Mouse (Mus musculus) testis, adult 2 months (tissue): ENCODE results near the gene Itgb1. TPM values are rescaled to one million over a fixed set of nuclear protein-coding genes. Genes with fewer than 3 reads are reported as not detected.

ENCODE experiments used
- H3K27ac ChIP-seq: fragments of 200-500 bp; 2 replicates; pipeline ENCODE4 v1.5.1; 2012; ENCODE audit warnings: low read depth, low read length; ENCODE audit not compliant: control insufficient read depth, insufficient read depth
- H3K27me3 ChIP-seq: fragments of 200-500 bp; 2 replicates; pipeline ENCODE4 v1.6.1; 2012; ENCODE audit warnings: mild to moderate bottlenecking, low read length, moderate library complexity; ENCODE audit not compliant: control insufficient read depth, insufficient read depth
- H3K36me3 ChIP-seq: fragments of 200-500 bp; 2 replicates; pipeline ENCODE4 v1.6.1; 2012; ENCODE audit warnings: mild to moderate bottlenecking, low read length; ENCODE audit not compliant: control insufficient read depth, insufficient read depth
- H3K4me1 ChIP-seq: fragments of 200-500 bp; 2 replicates; pipeline ENCODE4 v1.6.1; 2012; ENCODE audit warnings: low read length; ENCODE audit not compliant: control insufficient read depth, insufficient read depth
- H3K4me3 ChIP-seq: fragments of 200-500 bp; 2 replicates; pipeline ENCODE4 v1.5.1; 2012; ENCODE audit warnings: low read depth, mild to moderate bottlenecking, low read length, moderate library complexity, mixed read lengths; ENCODE audit not compliant: control insufficient read depth
- CTCF ChIP-seq: fragments of 200-500 bp; IDR thresholded peaks from 2 replicates; pipeline ENCODE4 v1.5.1; 2012; ENCODE audit warnings: low read depth, mild to moderate bottlenecking, inconsistent platforms, low read length, moderate library complexity; ENCODE audit not compliant: control insufficient read depth, insufficient read depth, insufficient replicate concordance
- POLR2A ChIP-seq: fragments of 200-500 bp; IDR thresholded peaks from 2 replicates; pipeline ENCODE4 v1.6.1; 2012; ENCODE audit warnings: low read depth, mild to moderate bottlenecking, inconsistent platforms, low read length, moderate library complexity; ENCODE audit not compliant: control insufficient read depth
- polyA plus RNA-seq: library from polyadenylated mRNA; depleted of rRNA; stranded (reverse); fragments of >200 nt; gene quantifications from 2 replicates; pipeline ENCODE4 v1.2.3, GENCODE M21; 2012; rRNA removed

Gene Itgb1
- polyA plus RNA-seq = 8.2 and 9.6 TPM in 2 replicates

DNA sequence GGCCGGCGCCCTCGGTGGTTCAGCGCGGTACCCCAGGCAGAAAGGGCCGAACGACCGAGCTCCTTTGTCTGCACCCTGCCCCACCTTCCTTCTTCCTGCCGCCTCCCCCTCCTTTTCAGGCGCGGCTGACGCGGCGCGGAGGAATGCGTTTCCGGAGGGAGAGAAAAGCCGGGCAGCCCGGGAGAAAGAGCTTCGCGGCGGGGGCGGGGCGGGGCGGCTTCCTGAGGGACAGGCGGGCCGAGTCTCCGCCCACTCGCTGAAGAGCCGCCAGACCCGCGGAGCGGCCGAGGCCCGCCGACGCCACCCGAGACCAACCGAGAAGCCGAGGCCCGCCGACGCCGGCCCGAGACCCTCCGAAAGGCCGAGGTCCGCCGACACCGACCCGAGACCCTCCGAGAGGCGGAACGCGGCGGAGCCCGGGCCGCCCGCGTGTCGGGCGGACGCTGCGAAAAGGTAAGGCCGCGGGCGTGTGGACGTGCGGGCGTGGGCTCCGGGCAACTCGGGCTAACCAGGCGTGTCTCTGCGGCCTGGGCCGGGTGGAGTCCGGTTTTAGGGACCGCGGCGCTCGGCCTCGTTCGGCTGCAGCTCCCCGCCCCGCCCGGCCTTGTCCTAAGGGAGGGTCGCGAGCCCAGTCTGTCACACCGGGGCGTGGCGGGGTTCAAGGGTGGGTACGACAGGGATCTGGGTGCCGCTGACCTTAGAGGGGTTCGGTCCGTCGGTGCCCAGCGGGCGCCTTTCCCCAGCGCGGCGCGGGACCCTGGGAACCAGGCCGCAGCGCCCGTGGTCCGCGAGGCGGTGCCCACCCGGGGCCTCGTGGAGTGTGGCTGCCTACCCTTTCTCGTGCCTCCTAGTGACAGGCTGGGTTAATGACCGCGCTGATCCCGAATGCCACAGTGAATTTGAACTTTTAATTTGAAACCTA, at the start of gene Itgb1:
Gene Itgb1 (plus strand): TSS at position 148 of the 922 bp plus-strand sequence.
- Histone ChIP-seq H3K4me1 (peaks cover 2% of the 10 kb centered on the region), H3K4me3 (peak within 1 kb of the TSS; percentile 87), H3K27me3 (no peaks in the 10 kb centered on the region), H3K27ac (peak within 1 kb of the TSS; percentile 97), H3K36me3 (no peaks in the 10 kb centered on the region)
- TF ChIP-seq CTCF (no peak), POLR2A (peak; percentile 64)

DNA sequence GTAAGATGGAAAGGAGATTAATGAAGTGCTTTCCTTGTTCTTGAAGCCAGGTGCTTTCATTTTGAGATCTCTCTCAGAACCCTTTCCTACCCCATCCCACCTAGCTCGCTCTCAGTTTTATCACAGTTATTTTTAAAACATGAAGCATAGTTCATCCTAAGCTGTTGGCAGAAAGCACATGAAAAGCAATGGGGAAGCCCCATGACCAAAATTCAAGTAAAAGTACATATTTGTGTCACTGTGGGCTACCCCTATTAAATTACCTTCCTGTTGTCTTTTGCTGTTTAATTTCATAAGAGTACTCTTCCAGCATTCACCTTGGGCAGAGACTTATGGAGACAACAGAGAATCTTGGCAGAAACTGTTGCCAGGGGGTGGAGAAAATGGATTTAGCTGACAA, 42.4 kb upstream of the Itgb1 start:
- no peak overlapping the region for H3K27ac ChIP-seq
- H3K36me3 ChIP-seq = no peaks in the 10 kb centered on the region
- TF ChIP-seq POLR2A (no peak), CTCF (no peak)
- H3K4me1 ChIP-seq = no peaks in the 10 kb centered on the region
- no peaks in the 10 kb centered on the region for H3K27me3 ChIP-seq
- H3K4me3 ChIP-seq = no peak overlapping the region

DNA sequence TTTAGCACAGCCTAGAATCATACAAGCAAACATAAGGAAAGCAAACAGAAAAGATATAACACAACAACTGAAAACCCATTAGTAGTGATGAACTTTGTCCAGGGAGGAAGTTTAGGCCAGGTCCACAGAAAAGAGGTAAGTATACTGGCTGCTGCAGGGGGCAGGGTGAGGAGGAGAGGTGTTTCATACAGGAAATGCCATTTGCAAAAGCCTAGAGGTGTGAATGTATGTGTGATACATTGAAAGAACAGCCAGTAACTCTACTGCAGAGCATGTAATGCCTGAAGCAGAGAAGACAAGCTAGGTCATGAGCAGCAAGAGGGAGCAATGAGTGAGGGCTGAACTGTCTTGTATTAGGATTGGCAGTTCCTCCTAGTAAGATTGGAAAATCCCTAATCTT, 40.0 kb upstream of the Itgb1 start:
- H3K4me1 ChIP-seq = no peaks in the 10 kb centered on the region
- H3K27ac ChIP-seq = no peak overlapping the region
- TF ChIP-seq POLR2A = no peak
- TF ChIP-seq CTCF = no peak
- no peaks in the 10 kb centered on the region for H3K36me3 ChIP-seq
- H3K27me3 ChIP-seq = no peaks in the 10 kb centered on the region
- no peak overlapping the region for H3K4me3 ChIP-seq

DNA sequence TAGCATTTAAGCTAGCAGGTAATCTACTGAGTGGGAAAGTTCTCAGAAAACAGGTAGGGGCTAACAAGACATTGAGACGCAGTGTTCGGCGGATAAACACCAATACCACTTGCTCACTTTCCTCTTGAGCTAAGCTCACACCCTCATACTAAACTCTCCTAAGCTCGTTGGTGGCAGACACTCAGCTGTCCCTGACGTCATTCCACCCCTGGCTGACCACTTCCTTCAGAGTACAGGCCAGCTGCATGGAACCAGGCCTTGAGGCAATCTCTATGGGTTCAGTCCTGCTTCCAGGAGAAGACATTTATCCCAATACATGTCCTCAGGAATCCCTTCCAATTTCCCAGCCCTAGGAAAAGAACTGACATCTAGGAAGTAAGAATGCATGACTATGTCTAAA, 39.0 kb upstream of the Itgb1 start:
- H3K27ac ChIP-seq = no peak overlapping the region
- TF ChIP-seq POLR2A = no peak
- TF ChIP-seq CTCF = no peak
- H3K36me3 ChIP-seq = no peaks in the 10 kb centered on the region

DNA sequence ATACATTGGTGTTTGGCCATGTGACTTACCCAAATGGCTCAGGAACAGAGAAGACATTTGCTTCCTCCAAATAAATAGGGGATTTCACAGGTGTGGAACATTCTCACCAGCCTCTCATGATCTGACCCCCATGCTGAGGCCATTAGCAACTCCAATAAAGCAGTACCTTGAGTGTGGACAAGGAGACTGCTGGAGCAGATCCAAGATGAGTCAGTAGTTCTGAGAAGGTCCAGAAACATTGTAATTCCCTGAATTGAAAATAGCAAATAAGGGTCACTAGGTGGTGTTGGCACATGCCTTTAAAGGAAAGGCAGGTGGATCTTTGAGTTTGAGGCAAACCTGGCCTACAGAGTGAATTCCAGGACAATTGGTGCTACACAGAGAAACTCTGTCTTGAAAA, 37.4 kb upstream of the Itgb1 start:
- Histone ChIP-seq H3K27ac (no peak overlapping the region), H3K36me3 (no peaks in the 10 kb centered on the region), H3K4me3 (no peak overlapping the region), H3K27me3 (no peaks in the 10 kb centered on the region), H3K4me1 (no peaks in the 10 kb centered on the region)
- TF ChIP-seq CTCF = no peak
- TF ChIP-seq POLR2A = no peak

More for the DNA sequence above, 39.0 kb upstream of the Itgb1 start:
- no peaks in the 10 kb centered on the region for H3K27me3 ChIP-seq
- H3K4me1 ChIP-seq = no peaks in the 10 kb centered on the region
- no peak overlapping the region for H3K4me3 ChIP-seq

DNA sequence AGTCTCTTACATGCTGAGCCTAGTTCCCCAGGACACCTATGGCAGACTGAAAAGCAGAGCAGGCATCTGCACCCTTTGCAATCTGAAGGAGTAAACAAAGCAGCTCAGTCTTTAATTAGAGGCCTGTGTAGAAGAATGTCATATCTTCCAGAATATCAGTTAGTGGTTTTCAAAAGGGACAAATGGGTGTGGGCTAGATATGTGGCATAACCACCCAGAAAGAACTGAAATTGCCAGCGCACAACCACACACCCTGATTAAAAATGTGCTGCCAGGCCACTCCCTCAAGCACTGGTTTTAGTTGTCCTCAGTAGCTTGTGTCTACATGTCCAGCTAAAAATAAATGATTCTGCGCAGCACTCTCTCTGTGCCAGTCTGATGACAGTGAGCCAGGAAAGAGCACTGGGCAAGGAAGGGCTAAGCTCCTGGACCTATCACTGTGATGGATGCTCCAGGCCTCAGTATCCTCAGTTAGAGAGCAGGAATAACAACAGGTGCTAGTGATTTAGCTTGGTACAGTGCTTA, 35.1 kb upstream of the Itgb1 start:
- no peaks in the 10 kb centered on the region for H3K36me3 ChIP-seq
- TF ChIP-seq CTCF (no peak), POLR2A (no peak)
- no peaks in the 10 kb centered on the region for H3K4me1 ChIP-seq
- H3K4me3 ChIP-seq = no peak overlapping the region
- no peak overlapping the region for H3K27ac ChIP-seq
- no peaks in the 10 kb centered on the region for H3K27me3 ChIP-seq

DNA sequence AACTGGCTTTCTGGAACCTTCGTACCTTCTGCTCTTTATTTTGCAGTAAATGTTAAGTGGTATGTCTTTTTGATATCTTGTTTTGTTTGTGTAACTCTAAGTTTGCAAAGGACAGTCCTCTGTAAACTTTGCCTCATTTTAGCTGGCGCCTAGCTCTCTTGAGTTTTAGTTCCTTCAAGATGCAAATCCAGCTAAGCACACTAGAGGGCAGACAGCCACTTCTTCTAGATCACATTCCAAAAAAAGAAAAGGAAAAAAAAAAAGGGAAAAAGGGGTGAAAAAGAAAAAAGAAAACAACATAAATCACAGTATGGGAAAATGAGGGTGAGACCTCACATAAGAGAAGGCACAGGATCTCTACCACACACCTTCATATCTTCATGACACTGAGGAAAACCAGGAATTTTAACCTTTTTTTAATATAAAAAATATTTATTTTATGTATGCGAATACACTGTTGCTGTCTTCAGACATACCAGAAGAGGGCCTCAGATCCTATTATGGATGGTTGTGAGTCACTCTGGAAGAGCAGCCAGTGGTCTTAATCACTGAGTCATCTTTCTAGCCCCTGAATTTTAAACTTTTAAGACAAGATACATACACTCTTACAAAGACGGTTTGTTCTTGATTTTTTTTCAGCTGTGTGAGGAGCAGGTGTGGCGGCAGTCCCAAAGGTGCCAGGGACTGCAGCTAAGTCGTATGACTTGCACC, 32.9 kb upstream of the Itgb1 start:
- Histone ChIP-seq H3K27ac (no peak overlapping the region), H3K4me1 (no peaks in the 10 kb centered on the region), H3K4me3 (no peak overlapping the region), H3K36me3 (no peaks in the 10 kb centered on the region), H3K27me3 (no peaks in the 10 kb centered on the region)
- TF ChIP-seq CTCF = no peak
- TF ChIP-seq POLR2A = no peak
